Mouse (Mus musculus) left cerebral cortex, adult 11 months (tissue): ENCODE data around the gene Pcna.
"Not testable (repeated sequence)": the region's sequence is repeated elsewhere in the genome, so short reads cannot be mapped to it uniquely, and the experiment has no call there.

Experiments used
- DNase-seq: peaks from one replicate; pipeline ENCODE4 v3.0.0; 2022; ENCODE audit warnings: low spot score

Gene Pcna

DNA sequence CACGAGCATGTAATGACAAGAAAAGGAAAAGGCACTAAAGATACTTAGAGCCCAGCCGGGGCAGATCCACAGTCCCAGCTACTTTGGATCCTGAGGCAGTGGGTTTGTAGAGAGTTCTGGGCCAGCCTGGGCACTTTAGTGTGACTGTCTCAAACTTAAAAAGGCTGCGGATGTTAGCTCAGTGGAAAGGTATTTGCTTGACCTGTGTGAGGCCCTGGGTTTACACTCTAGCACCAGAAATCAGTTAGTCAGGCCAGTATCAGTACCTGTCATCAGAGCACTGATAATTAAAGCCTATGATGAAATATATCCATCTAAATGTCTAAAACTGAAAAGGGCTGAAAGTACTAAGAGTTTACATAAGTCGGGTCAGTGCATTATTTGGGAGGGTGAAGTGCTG is 23.1 kb upstream of the Pcna start:
- no peak for DNase-seq

GRCm38 (mm10) chr2:132275527-132275926 is 22.4 kb upstream of the Pcna start:
- no peak for DNase-seq

- no peak for DNase-seq
Observed at GRCm38 (mm10) chr2:132272694-132273389, 19.7 kb upstream of the Pcna start.

DNA sequence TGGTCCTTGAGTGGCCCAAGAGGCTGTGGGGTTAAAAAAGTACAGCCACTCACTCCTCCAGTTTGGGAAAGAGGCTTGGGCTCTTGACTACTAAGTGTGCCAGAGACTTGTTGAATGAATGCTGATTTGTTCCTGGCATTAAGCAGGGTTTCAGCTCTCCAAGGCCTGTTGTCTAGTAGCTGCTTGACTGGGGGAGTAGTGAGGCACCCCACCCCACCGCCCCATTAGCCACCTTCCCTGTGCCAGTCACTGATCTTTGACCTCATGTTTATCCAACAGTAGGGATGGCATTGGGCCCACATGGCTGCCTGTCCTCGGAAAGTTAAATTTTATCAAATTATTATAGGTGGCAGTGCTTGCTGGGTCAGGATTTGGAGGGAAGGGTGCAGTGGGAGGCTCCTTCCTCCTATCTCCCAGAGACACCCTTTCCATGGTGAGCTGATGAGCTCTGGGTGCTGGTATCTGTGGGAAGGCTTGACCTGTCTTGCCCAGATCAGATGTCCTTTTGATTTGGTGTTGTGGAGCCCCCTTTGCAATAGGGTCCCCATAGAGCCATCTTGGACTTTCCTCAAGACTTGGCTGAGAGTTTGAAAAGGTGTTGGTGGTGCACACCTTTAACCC is 17.3 kb upstream of the Pcna start:
- DNase-seq = no peak

DNA sequence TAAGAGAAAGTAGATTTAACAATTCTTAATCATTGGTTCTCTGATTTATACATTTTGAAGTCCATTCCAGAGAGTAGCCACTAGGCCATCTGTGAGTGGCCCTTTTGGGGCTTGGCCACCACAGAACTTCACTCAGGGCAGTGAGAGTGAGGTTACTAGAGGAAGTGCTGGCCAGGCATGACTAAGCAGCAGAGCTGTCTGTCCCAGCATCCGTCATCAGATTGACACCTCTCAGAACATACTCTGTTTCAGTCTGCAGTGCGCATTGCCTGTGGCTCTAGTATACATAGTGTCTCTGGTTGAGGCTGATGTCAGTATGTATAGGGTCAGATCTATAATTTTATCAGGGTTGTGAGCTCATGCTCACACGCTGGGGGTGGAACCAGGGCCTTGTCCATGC is 16.1 kb upstream of the Pcna start:
- no peak for DNase-seq

DNA sequence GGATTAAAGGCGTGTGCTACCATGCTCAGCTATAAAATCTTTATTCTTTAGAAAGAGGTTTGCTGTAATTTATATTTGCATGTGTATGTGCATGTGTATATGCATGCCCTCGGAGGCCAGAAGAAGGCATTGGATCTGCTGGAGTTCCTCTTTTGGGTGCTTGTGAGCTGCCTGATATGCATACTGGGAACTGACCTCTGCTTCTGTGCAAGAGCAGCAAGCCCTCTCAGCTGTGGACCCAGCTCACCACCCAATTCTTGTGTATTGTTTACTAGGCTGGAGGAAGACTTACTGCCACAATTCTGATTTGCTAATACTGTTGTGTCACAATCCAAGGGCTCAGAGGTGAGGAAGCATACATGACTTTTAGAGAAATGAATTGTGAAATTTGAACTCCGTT is 13.0 kb upstream of the Pcna start:
- no peak for DNase-seq

DNA sequence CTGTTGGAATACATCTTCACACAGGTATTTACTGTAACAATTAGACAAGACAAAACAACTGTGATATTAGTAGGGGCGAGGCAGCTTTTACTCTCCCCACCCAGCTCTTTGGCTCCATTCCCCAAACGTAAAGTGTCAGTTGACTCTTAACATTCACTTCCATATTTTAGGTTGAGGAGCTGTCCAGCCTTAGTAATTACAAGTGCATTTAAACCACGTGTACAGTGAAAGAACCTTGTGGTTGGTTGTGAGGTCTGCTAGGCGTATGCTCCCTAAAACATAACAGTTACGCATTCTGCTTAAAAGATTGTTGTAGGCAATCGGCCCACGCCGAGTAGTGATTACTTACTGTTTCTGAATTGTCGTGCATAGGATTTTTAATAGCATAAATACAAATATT is 12.1 kb upstream of the Pcna start:
- DNase-seq = no peak

DNA sequence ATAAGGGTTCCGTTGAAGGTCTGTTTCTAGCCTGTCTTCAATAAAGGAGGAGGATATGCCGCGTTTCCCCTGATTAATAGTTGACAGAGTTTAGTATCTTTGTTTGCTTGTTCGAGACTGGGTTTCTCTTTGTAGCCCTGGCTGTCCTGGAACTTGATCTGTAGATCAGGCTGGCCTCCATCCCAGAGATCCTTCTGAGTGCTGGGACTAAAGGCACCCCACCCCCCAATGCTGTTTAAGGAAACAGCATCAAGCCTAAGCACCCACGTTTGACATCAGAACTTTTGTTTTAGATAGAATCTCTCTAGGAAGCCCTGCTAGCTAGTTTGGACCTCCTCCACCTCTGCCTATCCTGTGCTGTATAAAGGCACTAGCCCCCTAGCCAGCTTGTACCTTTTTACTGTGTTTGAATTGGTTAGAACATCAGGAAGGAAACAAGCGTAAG is 11.2 kb upstream of the Pcna start:
- no peak for DNase-seq

DNA sequence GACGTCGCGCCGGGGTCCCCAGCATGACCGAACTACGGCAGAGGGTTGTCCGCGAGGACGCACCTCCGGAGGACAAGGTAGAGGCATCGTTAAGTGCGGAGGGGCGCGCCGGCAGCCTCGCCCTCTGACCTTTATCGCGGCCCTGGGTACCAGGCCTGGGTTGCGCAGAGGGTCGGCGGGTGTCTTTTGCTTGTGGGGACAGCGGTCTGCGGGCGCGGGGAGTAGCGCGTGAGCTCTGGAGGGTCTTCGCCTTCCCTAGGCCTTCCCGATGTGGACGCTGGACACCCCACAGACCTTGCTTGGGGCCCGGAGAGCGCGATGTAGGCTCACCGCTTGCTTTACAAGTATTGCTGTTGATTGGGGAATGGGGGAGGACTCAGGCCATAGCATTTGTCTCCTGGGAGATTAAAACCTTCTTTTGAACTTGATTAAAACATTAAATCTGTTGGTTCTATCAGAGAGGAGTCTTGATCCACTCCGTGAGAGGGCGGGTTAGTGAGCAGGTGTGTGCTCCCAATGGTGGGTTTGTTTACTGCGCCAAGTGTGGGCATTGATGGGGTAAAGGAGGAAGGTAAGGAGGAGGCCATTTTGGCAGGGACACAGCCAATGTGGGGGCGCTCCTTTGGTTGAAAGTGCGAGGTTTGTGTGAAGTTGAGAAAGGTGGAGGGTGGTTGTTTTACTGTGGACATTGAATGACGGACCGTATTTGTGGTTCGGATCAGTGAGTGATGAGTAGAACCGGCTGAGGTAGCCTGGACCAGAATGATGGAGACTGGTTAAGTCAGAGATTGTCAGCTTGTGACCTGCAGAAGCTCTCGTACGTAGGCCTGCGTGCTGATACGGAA is 10.5 kb upstream of the Pcna start:
- DNase-seq = no peak

DNA sequence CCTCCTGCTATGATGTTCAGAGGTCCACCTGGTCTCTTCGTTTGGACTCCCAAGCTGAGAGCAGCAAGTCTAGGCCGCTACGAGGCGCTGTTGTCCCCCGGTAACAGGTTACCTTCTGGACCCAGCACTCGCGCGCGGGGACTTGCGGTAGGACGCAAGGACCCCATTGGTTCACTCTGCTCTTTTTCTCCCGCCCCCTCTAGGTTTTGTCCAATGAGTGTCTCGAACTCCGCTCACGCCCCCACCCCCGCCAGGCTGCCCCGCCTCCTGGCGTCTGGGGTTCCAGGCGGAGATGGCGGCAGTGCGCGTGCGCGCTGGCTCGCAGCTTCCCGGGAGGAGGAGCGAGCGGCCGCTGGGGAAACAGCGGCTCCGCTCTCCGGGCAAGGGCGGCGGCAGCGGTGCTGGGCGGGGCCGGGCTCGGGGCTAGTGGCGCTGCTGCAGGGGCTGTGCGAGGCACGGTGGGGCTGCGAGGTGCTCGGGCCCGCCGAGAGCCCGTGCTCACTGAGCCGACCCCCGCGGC is 9.8 kb upstream of the Pcna start, which contains the start of gene Cds2:
Gene Cds2 (plus strand): TSS at position 270 of the 520 bp plus-strand sequence.
- peak; percentile 99 for DNase-seq

DNA sequence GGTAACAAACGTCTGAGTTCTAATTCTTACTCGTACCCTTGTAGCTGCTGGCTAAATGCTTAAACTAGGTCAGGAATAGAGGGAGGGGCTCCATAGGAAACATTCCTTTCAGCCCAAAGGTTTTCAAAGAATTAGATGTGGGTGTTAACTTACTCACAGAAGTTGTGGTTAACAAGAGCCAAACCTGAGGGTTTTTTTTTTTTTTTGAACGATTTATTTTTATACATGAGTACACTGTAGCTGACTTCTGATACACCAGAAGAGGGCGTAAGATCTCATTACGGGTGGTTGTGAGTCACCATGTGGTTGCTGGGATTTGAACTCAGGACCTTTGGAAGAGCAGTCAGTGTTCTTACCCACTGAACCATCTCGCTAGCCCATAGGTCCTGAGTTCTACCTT is 9.1 kb upstream of the Pcna start:
- DNase-seq = no peak

GRCm38 (mm10) chr2:132260601-132261000 is 7.5 kb upstream of the Pcna start:
- no peak for DNase-seq

DNA sequence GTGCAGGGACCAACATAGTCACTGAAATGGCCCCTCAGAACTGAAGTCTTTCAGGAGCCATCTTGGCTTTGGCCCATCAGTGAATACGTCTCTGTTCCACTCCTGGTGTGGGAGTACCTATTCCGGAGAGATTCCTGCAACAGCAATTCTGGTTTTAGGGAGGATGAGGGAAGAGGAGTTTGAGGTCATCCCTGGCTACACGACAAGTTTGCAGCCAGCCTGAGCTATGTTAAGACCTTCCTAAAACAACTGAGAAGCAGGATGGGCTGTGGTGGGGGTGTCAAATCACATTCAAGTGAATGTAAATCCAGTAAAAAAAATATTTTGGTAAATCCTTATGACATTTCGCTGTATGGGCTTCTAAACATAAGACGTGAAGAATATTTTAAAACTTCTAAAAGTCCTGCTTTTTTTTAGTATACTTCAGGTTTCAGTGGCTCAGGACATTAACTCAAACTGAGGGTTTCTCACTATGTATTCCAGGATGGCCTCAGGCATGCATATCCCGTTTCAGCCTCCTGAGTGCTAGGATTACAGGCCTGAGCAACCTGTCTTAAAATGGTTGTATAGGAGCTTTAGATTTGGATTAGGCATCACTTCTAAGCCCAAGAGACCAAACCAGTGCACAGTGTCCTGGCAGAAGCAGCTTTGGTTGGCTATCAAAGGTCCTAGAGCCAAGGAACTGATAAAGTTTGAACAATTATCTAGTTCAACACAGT is 4.4 kb upstream of the Pcna start:
- DNase-seq = no peak

GRCm38 (mm10) chr2:132253603-132254002 is 489 bp upstream of the Pcna start:
- DNase-seq = no peak

DNA sequence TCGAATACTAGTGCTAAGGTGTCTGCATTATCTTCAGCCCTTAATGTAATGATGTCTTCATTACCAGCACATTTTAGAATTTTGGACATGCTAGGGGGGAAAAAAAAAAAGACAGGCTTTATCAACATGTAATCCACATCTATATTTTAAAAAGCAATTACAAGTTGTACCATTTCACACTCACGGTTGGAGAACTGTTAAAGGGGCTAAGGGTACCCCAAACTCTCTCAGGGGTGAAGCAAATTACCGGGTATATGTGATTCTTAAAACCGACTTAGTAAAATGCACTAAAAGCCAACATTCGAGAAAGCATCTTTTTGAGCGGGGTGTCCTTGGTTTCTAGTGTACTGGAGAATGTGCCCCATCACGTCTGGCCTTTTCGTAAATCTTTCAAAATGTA is 1.2 kb downstream of the Pcna start:
- DNase-seq = no peak

GRCm38 (mm10) chr2:132247539-132248313 is 5.4 kb downstream of the Pcna start, which contains the start of gene Tmem230:
TSS of gene Tmem230 (minus strand) at chr2:132247807.
- DNase-seq = peak; percentile 92

GRCm38 (mm10) chr2:132243370-132243769 is 9.7 kb downstream of the Pcna start:
- DNase-seq = no peak

GRCm38 (mm10) chr2:132240457-132240856 is 12.7 kb downstream of the Pcna start:
- DNase-seq = not testable (repeated sequence)

- DNase-seq = not testable (repeated sequence)
Observed at GRCm38 (mm10) chr2:132239434-132239833, 13.7 kb downstream of the Pcna start.

DNA sequence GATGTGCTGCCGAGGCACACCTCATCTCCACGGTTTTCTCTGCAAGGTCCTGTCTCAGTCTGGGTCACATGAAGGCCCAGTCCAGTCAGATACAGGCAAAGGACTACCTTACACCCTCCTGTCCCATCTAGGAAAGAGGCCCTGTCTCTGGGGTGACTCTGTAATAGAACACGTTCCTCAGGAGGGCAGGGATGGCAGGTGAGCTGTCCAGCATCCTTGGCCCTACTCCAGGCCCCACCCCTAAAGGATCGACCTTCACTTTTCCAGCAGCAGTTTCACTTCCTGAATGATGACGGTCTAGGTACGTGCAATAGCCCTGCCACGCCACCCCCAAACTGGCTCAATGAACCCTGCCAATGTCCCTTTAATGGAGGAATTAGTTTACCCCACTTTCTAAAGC is 17.1 kb downstream of the Pcna start:
- DNase-seq = no peak

DNA sequence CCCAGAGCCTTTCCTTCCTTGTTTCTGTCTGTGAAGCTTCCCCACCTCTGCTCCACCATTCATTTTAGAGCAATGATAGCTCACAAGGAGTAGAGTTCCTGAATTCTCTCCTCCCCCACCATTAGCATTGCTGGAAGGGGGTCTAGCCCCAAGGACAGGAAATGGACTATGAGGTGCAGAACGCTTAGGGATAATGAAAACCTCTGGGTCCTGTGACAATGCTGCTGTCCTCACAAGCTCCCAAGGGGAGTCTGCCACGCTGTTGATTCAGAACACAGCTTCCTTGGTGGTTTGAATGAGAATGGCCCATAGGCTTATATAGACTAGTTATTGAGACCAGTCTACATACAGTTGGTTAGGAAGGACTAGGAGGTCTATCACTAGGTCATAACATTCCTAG is 17.8 kb downstream of the Pcna start:
- DNase-seq = no peak
